In genomic region chr8:120501426-120501825, GRCm38 (mm10) we compare ENCODE assay signal across 1 mouse cellular context.
TF ChIP-seq lines count a peak whose summit lies in the region.

No protein-coding gene starts in this region.

TF ChIP-seq in MEL, 35 proteins besides CTCF, POLR2A, EP300 and RAD21 (continued from another document):
- TF ChIP-seq BHLHE40 (IDR thresholded peaks at IDR 0.05; ENCODE audit: borderline replicate concordance, low read depth, low read length): peak; percentile 36; the same call in 1 of the 2 replicates
- TF ChIP-seq RCOR1 (IDR thresholded peaks at IDR 0.05; ENCODE audit: low read depth, low read length): no peak
- no peak for TF ChIP-seq ZMIZ1 (IDR thresholded peaks at IDR 0.05; ENCODE audit: low read depth, low read length)
- no peak for TF ChIP-seq POLR2AphosphoS5 (IDR thresholded peaks at IDR 0.05; ENCODE audit: borderline replicate concordance, low read depth, low read length)
- no peak for TF ChIP-seq MAZ (IDR thresholded peaks at IDR 0.05; ENCODE audit: low read depth, low read length)
- TF ChIP-seq CHD2 (IDR thresholded peaks at IDR 0.05; ENCODE audit: low read length): no peak
- no peak for TF ChIP-seq CHD1 (IDR thresholded peaks at IDR 0.05; ENCODE audit: low read depth, low read length)
- TF ChIP-seq TCF12 (IDR thresholded peaks at IDR 0.05; ENCODE audit: low read depth, low read length): no peak
- TF ChIP-seq MYC (IDR thresholded peaks at IDR 0.05; ENCODE audit: low read depth, low read length): peak; percentile 47; the same call in 1 of the 2 replicates
- TF ChIP-seq MAFK (IDR thresholded peaks at IDR 0.05; ENCODE audit: borderline replicate concordance, low read depth, low read length): no peak
- no peak for TF ChIP-seq ELF1 (IDR thresholded peaks at IDR 0.05; ENCODE audit: low read depth, low read length)
- TF ChIP-seq TBP (IDR thresholded peaks at IDR 0.05; ENCODE audit: low read depth, low read length): no peak
- peak; percentile 14; the same call in 1 of the 2 replicates for TF ChIP-seq SIN3A (IDR thresholded peaks at IDR 0.05; ENCODE audit: low read length)
- TF ChIP-seq POLR2AphosphoS2 (IDR thresholded peaks at IDR 0.05; ENCODE audit: low read length): no peak; the same call in 1 of the 2 replicates
- TF ChIP-seq MEF2A (IDR thresholded peaks at IDR 0.05; ENCODE audit: extremely low read depth, insufficient replicate concordance, low read depth, low read length, poor library complexity, severe bottlenecking): no peak
- TF ChIP-seq USF2 (IDR thresholded peaks at IDR 0.05; ENCODE audit: borderline replicate concordance in 1 of 2, insufficient read depth in 1 of 2, low read depth in 1 of 2, low read length in 2 of 2): peak in 1 of 2 experiments; percentile 54; a peak in 1 of 4 replicates
- no peak for TF ChIP-seq ETS1 (IDR thresholded peaks at IDR 0.05; ENCODE audit: low read depth, low read length)
- no peak for TF ChIP-seq GABPA (IDR thresholded peaks at IDR 0.05; ENCODE audit: low read depth, low read length)
- TF ChIP-seq E2F4 (IDR thresholded peaks at IDR 0.05; ENCODE audit: borderline replicate concordance, low read depth, low read length): no peak
TF ChIP-seq in MEL: peak in this region for 8.
